Mouse (Mus musculus) liver, adult 2 months (tissue): ENCODE data around the gene Prkcsh.

Experiments
- CTCF ChIP-seq: fragments of 200-500 bp; IDR thresholded peaks from 2 replicates; pipeline ENCODE4 v1.5.1; 2011; ENCODE audit warnings: low read depth, low read length, control low read depth
- POLR2A ChIP-seq: fragments of 200-500 bp; IDR thresholded peaks from 2 replicates; pipeline ENCODE4 v1.6.1; 2011; ENCODE audit warnings: low read length, control low read depth; ENCODE audit not compliant: insufficient read depth; ENCODE audit errors: extremely low read depth

- TF ChIP-seq CTCF (no peak), POLR2A (no peak)
These were observed 53.8 kb downstream of the Prkcsh start for GRCm38 (mm10) chr9:22056303-22056910.
